Mouse (Mus musculus): Measurements from ENCODE around the gene Rbm48.

Gene Rbm48

GRCm38 (mm10) chr5:3546226-3546625 is 50.2 kb downstream of the Rbm48 start:
- no peak for DNase-seq

- no peak for DNase-seq
Observed at GRCm38 (mm10) chr5:3544480-3544769, 52.0 kb downstream of the Rbm48 start.

GRCm38 (mm10) chr5:3543629-3544479 is 52.5 kb downstream of the Rbm48 start, which contains the start of gene Fam133b:
TSS of gene Fam133b (plus strand) at chr5:3543833.
- peak; percentile 92 for DNase-seq

GRCm38 (mm10) chr5:3541871-3542270 is 54.5 kb downstream of the Rbm48 start:
- DNase-seq, result no peak

- DNase-seq, result no peak
Observed at GRCm38 (mm10) chr5:3538505-3539472, 57.6 kb downstream of the Rbm48 start.

- no peak for DNase-seq
Observed at GRCm38 (mm10) chr5:3536592-3537212, 59.7 kb downstream of the Rbm48 start.

All from layer of hippocampus, adult 9-11 months (tissue).